Mouse (Mus musculus): Measurements from ENCODE around the gene Egfl8.

The Egfl8 gene

GRCm38 (mm10) chr17:34627943-34628643 is 12.3 kb upstream of the Egfl8 start, which contains the start of gene Ppt2:
Gene Ppt2 (minus strand): TSS chr17:34628510.
- DNase-seq (ENCODE audit: low read depth, low spot score) = no peak

DNA sequence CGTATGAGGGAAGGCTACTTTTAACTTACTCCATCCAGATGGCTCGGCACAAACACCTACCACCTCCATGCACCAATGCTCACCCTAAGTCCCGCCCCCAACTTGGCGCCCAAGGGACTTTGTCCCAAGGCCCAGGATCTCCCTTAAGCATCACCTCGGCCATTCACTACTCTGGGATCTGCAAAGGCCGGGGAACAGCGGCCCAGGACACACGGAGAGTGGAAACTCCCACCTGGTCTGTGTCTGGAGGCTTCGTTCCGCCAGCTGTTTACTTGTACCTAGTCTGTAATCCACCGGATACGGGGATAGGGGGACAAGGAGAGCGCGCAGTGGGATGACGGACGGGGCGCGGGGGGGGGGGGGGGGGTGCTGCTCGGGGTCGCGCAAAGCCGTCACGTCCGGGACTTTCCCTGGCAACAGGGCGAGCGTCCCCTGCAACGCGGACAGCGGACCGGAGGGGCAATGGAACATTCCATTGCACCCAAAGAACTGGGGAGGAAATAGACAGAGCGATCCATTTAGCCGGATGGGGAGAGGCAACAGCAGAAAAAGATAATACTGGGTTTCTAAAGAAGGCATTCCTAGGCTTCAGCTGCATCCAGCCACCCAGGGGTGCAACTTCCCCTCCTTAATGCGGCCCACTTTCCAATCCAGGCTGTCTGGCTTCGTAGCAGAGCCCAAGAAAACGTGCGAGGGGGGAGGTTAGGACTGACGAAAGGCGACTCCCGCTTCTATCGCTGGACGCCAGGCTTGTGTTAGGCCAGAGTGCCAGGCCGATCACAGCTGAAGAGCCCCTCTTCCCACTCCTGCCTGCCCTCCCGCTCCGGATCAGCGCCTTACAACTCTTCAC is 11.5 kb upstream of the Egfl8 start:
- DNase-seq (ENCODE audit: low read depth, low spot score) = peak; percentile 84

- no peak for DNase-seq (ENCODE audit: low read depth, low spot score)
These were observed 11.0 kb upstream of the Egfl8 start for GRCm38 (mm10) chr17:34626773-34627092.

DNA sequence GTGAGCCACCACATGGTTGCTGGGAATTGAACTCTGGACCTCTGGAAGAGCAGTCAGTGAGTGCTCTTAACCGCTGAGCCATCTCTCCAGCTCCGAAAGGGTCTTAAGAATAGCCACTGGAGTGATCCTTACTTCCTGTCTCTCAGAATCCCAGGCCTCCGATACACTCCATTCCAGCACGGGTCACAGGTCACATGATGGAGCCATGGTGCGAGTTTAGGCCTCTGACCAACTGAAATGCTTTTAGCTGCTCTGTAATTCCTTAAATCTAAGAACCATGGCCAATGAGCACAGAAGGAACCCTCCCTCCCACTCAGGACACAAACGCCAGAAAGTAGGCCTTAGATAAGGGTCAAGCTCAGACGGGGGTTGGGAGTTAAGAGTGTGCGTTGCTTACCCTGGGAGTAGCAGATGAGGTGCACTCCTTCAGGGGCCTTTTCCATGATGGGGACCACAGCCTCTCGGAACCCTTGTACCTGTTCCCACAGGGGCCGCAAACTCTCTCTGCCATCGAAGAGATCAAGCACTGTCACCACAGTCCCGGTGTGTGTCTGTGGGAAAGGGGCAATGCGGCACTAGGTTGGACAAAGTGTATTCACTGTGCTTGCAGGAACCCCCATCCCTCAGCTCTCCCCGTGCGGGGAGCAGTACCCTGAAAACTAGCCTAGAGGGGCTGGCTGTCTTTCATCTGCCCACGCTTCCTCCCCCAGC is 10.4 kb upstream of the Egfl8 start:
- no peak for DNase-seq (ENCODE audit: low read depth, low spot score)

- no peak for DNase-seq (ENCODE audit: low read depth, low spot score)
These were observed 9.2 kb upstream of the Egfl8 start for GRCm38 (mm10) chr17:34624981-34625380.

DNA sequence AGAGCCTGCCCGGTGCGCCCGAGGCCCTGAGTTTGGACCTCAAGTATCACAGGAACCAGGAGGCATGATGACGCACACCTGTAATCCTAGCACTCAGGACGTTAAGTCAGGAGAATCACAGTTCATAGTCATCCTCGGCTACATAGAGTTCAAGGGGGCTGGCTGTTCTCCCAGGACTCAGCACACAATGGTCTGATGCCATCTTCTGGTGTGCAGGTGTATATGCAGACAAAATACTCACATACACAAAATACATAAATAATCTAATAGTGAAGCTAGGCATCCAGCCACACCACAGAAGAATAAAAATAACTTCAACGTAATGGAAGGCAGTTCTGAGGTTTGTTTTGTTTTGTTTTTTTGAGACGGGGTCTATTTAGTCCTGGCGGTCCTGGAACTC is 7.4 kb upstream of the Egfl8 start:
- DNase-seq (ENCODE audit: low read depth, low spot score) = no peak

- DNase-seq (ENCODE audit: low read depth, low spot score) = no peak
These were observed 5.2 kb upstream of the Egfl8 start for GRCm38 (mm10) chr17:34621006-34621405.

DNA sequence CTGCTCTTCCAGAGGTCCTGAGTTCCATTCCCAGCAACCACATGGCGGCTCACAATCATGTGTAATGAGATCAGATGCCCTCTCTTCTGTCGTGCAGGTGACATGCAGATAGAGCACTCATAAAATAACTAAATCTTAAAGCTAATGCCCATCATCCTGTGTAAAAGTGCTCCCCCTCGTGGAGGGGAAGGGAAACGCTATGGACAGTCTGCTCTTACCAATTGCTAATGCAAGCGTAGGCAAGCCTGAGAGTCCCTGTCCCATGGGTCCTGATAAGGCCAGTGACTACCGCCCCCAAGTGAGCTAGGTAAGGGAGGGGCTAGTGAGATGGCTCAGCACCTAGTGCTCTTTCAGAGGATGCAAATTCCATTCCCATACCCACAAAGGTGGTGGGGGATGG is 3.2 kb upstream of the Egfl8 start:
- DNase-seq (ENCODE audit: low read depth, low spot score) = no peak

DNA sequence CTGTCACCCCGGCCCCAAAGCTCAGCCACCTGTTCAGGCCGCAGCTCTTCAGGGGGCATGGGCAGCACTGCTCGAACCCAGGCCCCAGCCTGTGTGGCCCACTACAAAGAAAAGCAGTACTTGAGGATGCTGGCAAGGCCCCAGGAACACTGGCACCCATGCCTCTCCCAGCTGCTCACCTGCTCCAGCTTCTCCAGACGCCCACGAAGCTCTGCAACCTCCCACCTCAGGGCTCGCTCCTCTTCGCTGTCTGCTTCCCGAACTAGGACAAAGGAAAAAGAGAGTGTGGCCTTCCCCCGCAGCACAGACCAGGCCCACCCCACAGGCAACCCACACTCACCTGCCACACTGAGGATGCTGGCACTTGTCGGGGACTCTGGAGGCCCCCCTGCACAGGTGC is 1.9 kb downstream of the Egfl8 start:
- no peak for DNase-seq (ENCODE audit: low read depth, low spot score)

GRCm38 (mm10) chr17:34613054-34613645 is 2.6 kb downstream of the Egfl8 start:
- DNase-seq (ENCODE audit: low read depth, low spot score) = no peak

GRCm38 (mm10) chr17:34611050-34611449 is 4.7 kb downstream of the Egfl8 start:
- DNase-seq (ENCODE audit: low read depth, low spot score) = no peak

DNA sequence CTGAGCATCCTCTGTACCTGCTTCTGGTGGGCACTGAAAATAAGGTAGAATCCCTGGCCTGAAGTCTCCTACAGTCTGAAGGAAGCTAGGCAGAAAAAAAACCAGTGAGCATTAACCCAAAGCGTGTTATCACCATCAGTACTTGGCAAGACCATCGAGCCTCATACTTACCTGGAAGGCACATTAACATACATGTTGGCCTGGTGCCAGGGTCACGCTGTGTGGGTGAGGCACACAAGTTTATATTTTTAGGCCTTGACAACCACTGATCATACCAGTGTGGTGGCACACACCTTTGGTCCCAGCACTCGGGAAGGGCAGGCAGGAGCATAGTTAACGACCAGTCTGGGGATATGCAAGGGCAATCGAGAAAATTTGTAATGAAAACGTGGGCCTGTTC is 7.8 kb downstream of the Egfl8 start:
- DNase-seq (ENCODE audit: low read depth, low spot score) = no peak

GRCm38 (mm10) chr17:34606186-34607039 is 9.4 kb downstream of the Egfl8 start:
- no peak for DNase-seq (ENCODE audit: low read depth, low spot score)

DNA sequence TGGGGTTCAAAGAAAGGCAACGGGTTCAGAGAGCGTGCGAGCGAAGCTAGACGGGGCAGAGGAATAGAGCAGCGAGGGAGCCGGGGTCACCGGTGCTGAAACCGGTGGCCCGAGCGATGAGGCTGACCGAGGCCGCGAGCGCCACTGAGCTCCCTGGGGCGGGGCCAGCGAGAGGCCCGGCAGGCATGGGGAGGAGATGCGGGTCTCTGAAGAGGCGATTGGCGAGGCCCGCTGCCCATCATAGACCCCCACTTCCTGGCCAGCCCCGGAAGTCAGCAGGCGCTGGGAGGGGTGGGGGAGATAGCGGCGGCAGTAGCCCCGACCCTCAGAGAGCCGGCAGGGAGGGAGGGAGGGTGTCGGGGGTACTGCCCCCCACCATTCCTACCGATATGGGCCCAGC is 10.2 kb downstream of the Egfl8 start:
- DNase-seq (ENCODE audit: low read depth, low spot score) = peak; percentile 92

- DNase-seq (ENCODE audit: low read depth, low spot score) = no peak
These were observed 11.1 kb downstream of the Egfl8 start for GRCm38 (mm10) chr17:34604511-34605237.

DNA sequence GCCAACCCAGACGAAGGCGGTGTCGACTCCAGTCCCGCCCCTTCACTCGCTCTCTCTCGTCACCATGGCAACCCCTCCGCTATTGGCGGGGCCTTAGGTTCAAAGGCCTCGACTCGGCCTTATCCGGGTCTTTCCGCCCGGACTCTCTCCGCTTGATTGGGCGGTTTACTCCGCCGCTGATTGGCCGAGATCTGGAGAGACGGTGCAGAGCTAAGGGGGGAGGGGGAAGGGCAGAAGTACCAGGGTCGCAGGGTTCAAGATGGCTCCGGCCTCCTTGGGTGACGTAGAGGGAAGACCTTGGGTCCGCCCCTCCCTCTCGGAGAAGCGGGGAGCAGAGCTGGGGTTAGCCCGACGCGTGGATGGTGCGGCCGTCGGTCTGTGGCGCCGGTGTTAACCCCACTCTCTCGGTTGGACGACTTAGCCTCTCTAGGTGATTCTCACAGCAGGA is 11.7 kb downstream of the Egfl8 start, which contains the start of gene Agpat1:
Gene Agpat1, plus strand, starts transcription at position 202 of the 448 bp plus-strand sequence.
- DNase-seq (ENCODE audit: low read depth, low spot score) = no peak

DNA sequence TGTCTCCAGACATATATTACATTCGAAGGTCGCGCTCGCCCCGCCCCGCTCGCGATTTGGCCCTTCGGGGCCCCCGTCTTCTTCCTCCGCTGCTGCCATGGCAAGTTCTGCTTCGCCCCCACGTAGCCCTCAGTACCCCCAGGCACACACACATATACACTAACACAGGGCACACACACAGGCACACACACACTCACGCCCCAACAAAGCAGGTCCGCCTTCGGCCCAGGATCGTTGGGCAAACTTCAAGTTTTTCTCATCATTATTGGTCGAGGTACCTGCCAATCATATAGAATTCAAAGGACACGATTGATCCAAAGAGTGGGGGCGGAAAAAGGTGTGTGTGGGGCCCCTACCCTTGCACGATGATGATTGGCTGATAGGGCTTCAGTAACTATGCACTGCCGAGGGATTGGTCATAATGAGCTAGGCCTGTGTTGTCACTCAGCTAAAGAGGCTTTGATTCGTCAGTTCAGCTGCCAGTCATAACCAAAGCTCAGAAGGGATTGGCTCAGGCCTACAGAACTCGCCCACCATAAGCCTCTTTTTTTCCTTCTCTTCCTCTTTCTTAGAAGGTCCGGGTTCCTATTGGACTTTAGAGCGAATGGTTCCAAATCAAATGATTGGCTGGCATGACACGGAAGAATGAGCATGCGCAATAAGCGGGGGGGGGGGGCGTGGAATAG is 12.3 kb downstream of the Egfl8 start, which contains the start of gene Rnf5:
Gene Rnf5, minus strand, starts transcription at position 316 of the 686 bp plus-strand sequence.
- peak; percentile 100 for DNase-seq (ENCODE audit: low read depth, low spot score)

GRCm38 (mm10) chr17:34601796-34602195 is 14.0 kb downstream of the Egfl8 start:
- DNase-seq (ENCODE audit: low read depth, low spot score) = no peak

GRCm38 (mm10) chr17:34599891-34600290 is 15.9 kb downstream of the Egfl8 start:
- DNase-seq (ENCODE audit: low read depth, low spot score) = no peak
